Mouse (Mus musculus) heart, postnatal 0 days (tissue): ENCODE measurements around the gene Fabp6.

Source experiments
- CTCF ChIP-seq: IDR thresholded peaks from 2 replicates; pipeline ENCODE4 v1.5.1; 2016; ENCODE audit warnings: antibody characterized with exemption, control low read depth, low read depth
- EP300 ChIP-seq: IDR thresholded peaks from 2 replicates; pipeline ENCODE4 v1.6.1; 2016; ENCODE audit warnings: antibody characterized with exemption, low read depth

DNA sequence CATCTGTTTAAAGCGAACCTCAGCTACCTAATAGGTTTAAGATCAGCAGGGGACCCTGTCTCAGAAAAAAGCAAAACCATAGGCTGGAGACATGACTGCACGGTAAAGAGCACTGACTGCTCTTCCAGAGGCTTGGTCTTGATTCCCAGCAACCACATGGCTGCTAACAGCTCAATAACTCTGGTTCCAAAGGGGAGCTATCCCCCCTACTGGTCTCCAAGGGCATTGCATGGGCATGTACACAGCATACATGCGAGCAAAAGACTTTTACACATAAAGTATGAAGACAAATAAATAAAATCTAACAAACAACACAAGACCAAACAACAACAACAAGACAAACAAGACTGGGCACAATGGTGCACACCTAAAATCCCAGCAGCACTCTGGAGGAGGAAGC lies 43.9 kb upstream of the Fabp6 start:
- no peak for TF ChIP-seq CTCF
- TF ChIP-seq EP300, result no peak
